Mouse (Mus musculus) monocyte, adult 5-6 weeks (primary cell): Measurements from ENCODE around the gene Hps5. TPM values are rescaled to one million over a fixed set of nuclear protein-coding genes. Genes with fewer than 3 reads are reported as not detected.
"Not testable (repeated sequence)": the region's sequence is repeated elsewhere in the genome, so short reads cannot be mapped to it uniquely, and the experiment has no call there.

Experiments used
- ATAC-seq: fragments of 153-309, 156-312 bp; replicated peaks from 2 replicates; pipeline ENCODE4 v1.8.0; 2017; ENCODE audit warnings: mild to moderate bottlenecking; ENCODE audit not compliant: low TSS enrichment, insufficient number of reproducible peaks, severe bottlenecking, poor library complexity, low FRiP score
- total RNA-seq: library from RNA; stranded (forward); fragments of 200-1000, 200-491, 200-594 nt; gene quantifications from 3 replicates; pipeline ENCODE4 v1.2.3, GENCODE M21; 2017

Gene Hps5
- total RNA-seq, 1 experiment from 2014 or later, result 71.7 TPM

GRCm38 (mm10) chr7:46830799-46831590, 35.1 kb upstream of the Hps5 start:
- ATAC-seq, result peak; percentile 93

DNA sequence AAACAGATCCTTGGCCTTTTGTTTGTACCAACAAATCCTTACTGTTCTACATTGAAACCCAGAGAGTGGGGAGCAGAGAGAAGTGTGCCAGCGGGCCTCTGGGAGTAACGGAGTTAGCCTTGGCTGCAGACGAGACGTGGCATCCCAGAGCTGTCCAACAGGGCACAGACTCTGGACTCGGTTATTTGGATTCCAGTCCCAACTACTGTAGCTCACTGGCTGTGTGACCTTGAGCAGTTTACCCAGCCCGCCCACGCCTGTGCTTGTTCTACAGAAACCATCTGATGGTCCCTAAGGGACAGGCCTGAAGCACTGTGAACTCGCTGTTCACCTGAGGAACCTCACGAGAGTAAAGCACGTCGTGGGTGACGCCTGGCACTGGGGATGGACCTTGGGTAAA, 34.0 kb upstream of the Hps5 start:
- ATAC-seq, result no peak

- ATAC-seq, result no peak
These were observed 31.9 kb upstream of the Hps5 start for GRCm38 (mm10) chr7:46827803-46828184.

GRCm38 (mm10) chr7:46827046-46827802, 31.4 kb upstream of the Hps5 start:
- ATAC-seq, result no peak

GRCm38 (mm10) chr7:46820876-46821632, 25.2 kb upstream of the Hps5 start:
- not testable (repeated sequence) for ATAC-seq

DNA sequence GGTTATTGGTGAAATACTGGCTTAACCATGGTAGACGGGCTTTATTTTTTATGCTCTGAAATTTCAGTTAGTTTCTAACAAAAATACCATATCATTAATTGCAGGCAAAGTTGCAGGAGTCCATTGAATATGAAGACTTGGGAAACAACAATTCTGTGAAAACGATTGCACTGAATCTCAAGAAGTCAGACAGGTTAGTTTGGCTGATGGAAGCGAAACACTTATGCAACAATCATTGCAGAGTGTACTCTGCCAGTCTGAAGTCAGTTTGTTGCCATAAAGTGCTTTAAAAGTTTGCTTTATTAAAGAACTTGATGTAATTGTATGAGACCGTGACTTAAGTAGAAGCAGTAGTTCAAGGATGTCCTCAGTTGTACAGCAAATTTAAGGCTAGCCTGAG, 18.1 kb upstream of the Hps5 start:
- no peak for ATAC-seq

GRCm38 (mm10) chr7:46810325-46810724, 14.5 kb upstream of the Hps5 start:
- no peak for ATAC-seq

DNA sequence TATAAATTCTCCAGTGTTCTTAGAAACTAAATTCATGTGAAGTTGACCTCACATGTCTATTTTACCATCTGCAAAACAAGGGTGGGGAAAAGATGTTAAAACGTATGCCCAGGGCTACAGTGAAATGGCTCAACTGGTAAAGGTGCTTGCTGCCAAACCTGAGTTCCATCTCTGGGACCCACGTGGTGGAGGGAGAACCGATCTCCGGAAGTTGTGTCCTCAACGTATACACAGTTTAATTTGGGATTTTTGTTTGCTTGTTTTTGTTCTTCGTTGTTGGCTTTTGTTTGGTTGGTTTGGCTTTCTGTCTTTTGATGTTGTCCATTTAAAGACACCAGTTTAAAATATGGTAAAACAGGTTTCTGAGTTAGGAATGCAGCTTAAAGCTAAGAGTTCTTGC, 915 bp upstream of the Hps5 start:
- ATAC-seq, result no peak

DNA sequence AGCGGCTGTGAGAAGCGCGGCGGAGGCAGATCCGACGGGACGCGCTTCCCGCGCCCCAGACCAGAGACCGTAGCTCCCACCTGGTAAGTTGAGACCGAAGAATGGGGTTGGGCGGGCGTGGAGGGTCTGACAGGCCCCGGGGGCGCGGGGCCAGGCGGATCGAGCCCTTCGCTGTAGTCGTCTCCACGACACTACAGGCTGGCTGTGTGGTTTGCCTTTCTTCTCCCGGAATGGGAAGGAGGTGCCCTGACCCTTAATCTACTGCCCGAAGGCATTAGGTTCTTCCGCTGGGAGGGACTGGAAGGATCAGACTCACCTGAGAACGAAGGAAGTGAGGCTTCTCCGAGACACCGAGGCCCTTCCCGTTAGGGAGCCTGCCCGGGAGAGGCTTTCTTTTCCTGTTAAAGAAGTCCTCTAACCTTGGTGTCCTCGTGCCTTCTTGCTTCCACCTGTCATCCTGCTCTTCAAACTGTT, 379 bp upstream of the Hps5 start:
- ATAC-seq, result 0 out of 2 replicates have a peak, but pooled peaks have one; percentile 6

GRCm38 (mm10) chr7:46793871-46794270, 2.0 kb downstream of the Hps5 start:
- ATAC-seq, result no peak

DNA sequence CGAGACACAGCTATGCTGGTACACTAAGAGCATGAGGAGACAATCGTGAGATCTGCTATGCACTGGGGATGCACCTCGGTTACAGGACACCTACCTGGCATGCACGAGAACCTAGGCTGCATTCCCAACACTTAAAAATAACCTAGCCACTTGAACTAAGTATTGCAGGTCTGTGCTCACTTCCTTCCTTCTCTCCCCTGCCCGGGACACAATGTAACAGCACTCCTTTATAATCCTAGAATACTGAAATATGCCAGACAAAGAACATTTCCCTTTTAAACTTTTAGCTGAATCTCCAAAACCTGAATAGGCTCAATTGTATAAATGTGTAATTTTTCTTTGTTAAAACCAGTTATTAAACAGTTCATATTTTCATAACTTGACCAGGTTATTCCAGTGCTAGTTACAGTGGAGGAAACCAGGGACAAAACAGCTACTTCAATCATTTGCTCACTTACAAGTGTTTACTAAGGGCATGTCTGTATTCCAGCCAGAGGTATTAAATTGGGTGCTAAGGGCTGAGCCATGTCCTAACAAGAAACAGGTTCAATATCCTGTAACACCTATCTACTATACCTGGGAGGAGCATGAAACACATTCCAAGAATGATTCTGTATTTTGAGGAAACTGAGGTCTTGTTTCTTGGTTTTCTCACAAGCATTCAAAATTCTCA, 6.6 kb downstream of the Hps5 start:
- ATAC-seq, result no peak

GRCm38 (mm10) chr7:46770706-46771105, 25.2 kb downstream of the Hps5 start:
- ATAC-seq, result peak; percentile 68

- no peak for ATAC-seq
These were observed 27.4 kb downstream of the Hps5 start for GRCm38 (mm10) chr7:46768451-46768850.

- no peak for ATAC-seq
These were observed 28.5 kb downstream of the Hps5 start for GRCm38 (mm10) chr7:46767371-46767770.

DNA sequence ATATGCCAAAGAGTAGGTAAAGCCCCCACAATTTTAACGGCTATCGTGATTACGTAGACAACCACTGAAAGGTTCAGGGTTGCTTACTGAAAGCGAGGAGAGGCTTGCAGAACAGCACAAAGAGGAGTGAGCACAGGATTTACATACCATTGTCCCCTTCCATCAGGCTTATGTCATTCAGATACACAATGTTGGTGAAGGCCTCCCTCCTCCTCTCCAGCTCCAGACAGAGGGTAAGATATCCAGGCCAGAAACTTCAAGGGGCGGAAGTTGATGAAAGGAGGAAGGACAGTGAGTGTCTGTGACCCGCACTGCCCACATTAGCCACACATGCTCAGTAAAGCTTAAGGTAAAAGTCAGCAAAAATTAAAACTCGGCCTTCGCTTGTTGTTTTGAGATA, 31.2 kb downstream of the Hps5 start:
- no peak for ATAC-seq

DNA sequence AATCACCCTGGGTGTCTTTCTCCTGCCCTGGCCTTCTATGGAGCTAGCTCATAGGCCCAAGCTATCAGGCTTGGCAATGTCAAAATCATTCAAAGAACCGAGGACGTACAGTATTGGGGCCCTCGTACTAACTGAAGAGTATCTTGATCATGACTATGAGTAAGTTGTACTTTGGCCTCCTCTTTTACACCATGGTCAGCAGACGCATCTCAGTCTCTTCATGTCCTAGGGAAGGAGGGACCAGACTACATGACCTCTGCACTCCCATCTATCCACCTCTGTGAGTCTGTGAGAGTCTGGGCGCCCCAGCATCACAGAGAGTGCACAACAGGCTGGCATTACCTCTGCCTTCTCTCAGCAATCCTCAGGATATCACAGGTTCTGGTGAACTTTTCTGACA, 33.3 kb downstream of the Hps5 start:
- ATAC-seq, result no peak

- ATAC-seq, result no peak
These were observed 34.6 kb downstream of the Hps5 start for GRCm38 (mm10) chr7:46761049-46761795.

- ATAC-seq, result no peak
These were observed 44.4 kb downstream of the Hps5 start, which contains the start of gene Saa2 for GRCm38 (mm10) chr7:46751490-46751889. Gene Saa2 (plus strand): TSS chr7:46751790.
